Mouse (Mus musculus) cerebellum, adult 11-12 months (tissue): Measurements from ENCODE around the gene Lipo4.
"Not testable (repeated sequence)": the region's sequence is repeated elsewhere in the genome, so short reads cannot be mapped to it uniquely, and the experiment has no call there.

Experiments used
- DNase-seq: peaks from one replicate; pipeline ENCODE4 v3.0.0; 2022

Gene Lipo4

GRCm38 (mm10) chr19:33517680-33518079 lies at the start of gene Lipo4:
Lipo4 (minus strand) TSS chr19:33517780.
- no peak for DNase-seq

GRCm38 (mm10) chr19:33456426-33456825 lies 61.2 kb downstream of the Lipo4 start:
- DNase-seq = not testable (repeated sequence)

GRCm38 (mm10) chr19:33453725-33454124 lies 63.9 kb downstream of the Lipo4 start:
- peak; percentile 14 for DNase-seq
